Mouse (Mus musculus): ENCODE data around the gene Atad5. TPM values are rescaled to one million over a fixed set of nuclear protein-coding genes. Genes with fewer than 3 reads are reported as not detected.

The Atad5 gene
- total RNA-seq, 1 experiment from 2014 or later = 4.2 TPM

GRCm38 (mm10) chr11:80151541-80151940 is 62.3 kb downstream of the Atad5 start:
- DNase-seq = no peak

GRCm38 (mm10) chr11:80152376-80152775 is 63.2 kb downstream of the Atad5 start:
- DNase-seq = no peak

- DNase-seq = peak; percentile 93
Measured at GRCm38 (mm10) chr11:80153857-80154495, 64.8 kb downstream of the Atad5 start, which contains the start of gene Adap2. TSS of gene Adap2 (plus strand) at chr11:80154105.

- no peak for DNase-seq
Measured at GRCm38 (mm10) chr11:80154501-80154900, 65.3 kb downstream of the Atad5 start.

GRCm38 (mm10) chr11:80155541-80155940 is 66.3 kb downstream of the Atad5 start:
- DNase-seq = no peak

GRCm38 (mm10) chr11:80155961-80156360 is 66.8 kb downstream of the Atad5 start:
- no peak for DNase-seq

GRCm38 (mm10) chr11:80156841-80157240 is 67.6 kb downstream of the Atad5 start:
- DNase-seq = no peak

GRCm38 (mm10) chr11:80159018-80159417 is 69.8 kb downstream of the Atad5 start:
- DNase-seq = no peak

GRCm38 (mm10) chr11:80161041-80161440 is 71.8 kb downstream of the Atad5 start:
- DNase-seq = no peak

- DNase-seq = no peak
Measured at GRCm38 (mm10) chr11:80163362-80164116, 74.3 kb downstream of the Atad5 start.

- DNase-seq = no peak
Measured at GRCm38 (mm10) chr11:80164224-80164623, 75.0 kb downstream of the Atad5 start.

- no peak for DNase-seq
Measured at GRCm38 (mm10) chr11:80168121-80168520, 78.9 kb downstream of the Atad5 start.

- DNase-seq = no peak
Measured at GRCm38 (mm10) chr11:80168611-80169249, 79.5 kb downstream of the Atad5 start.

- DNase-seq = no peak
Measured at GRCm38 (mm10) chr11:80169629-80170028, 80.4 kb downstream of the Atad5 start.

GRCm38 (mm10) chr11:80170351-80170750 is 81.2 kb downstream of the Atad5 start:
- DNase-seq = no peak

GRCm38 (mm10) chr11:80171884-80172283 is 82.7 kb downstream of the Atad5 start:
- DNase-seq = peak; percentile 70

- no peak for DNase-seq
Measured at GRCm38 (mm10) chr11:80173963-80174670, 84.9 kb downstream of the Atad5 start.

- DNase-seq = no peak
Measured at GRCm38 (mm10) chr11:80176911-80177895, 88.0 kb downstream of the Atad5 start.

GRCm38 (mm10) chr11:80178316-80178715 is 89.1 kb downstream of the Atad5 start:
- no peak for DNase-seq

GRCm38 (mm10) chr11:80181021-80181749 is 92.0 kb downstream of the Atad5 start:
- no peak for DNase-seq

Data from adrenal gland, postnatal 25 days (tissue).